Mouse (Mus musculus): ENCODE measurements around the gene Rnf41. TPM values are rescaled to one million over a fixed set of nuclear protein-coding genes. Genes with fewer than 3 reads are reported as not detected.
A peak's percentile ranks its signal among the peaks of the same experiment; 100 is the strongest.

Rnf41 gene
- polyA plus RNA-seq, 1 experiment from 2014 or later, result 43.3 TPM

DNA sequence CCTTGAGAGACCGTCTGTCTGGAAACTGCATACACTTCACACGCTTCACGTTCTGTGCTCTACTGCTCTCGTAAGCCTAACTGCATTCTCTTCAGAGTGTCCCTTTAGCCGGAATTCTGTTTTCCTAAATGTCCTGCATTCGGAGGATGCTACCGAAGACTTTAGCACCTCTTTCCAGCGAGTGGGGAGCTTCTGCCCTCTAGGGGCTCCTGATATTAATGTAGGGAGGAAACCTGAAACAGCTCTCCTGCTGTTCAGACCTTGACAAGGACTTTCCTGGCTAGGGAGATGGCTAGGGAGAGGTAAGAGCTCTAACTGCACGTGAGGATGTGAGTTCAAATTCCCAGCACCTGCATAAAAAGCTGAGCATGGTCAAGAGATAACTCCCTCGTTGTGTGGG, 28.9 kb downstream of the Rnf41 start:
- ATAC-seq (no peak), DNase-seq (ENCODE audit: low read depth, low spot score) (no peak)
- in situ Hi-C loops (cut with MboI; ENCODE audit: low pct_unique_long_range_greater_than_20kb), result loop anchor here (10.0 kb wide), 1 partner anchor 226 kb away; the partner anchor contains the start of gene Spryd4
- CTCF ChIA-PET, result interaction anchor here (0.7 to 2.2 kb wide), 5 partner anchors 9 to 64 kb away, joined by 3 to 13 read pairs (median 7); partner anchors contain the start of genes Ankrd52, Nabp2 and Rnf41
- no peak for TF ChIP-seq CTCF (IDR thresholded peaks at IDR 0.05)
- H3K27me3 ChIP-seq, result no peaks in the 10 kb centered on the region
- POLR2A ChIA-PET, result interaction anchor here (0.6 to 1.7 kb wide), 3 partner anchors 9 to 73 kb away, joined by 3 to 4 read pairs (median 3); no protein-coding TSS in a partner anchor

- no peak for DNase-seq (ENCODE audit: low read depth, low spot score)
- no peaks in the 10 kb centered on the region for H3K27me3 ChIP-seq
- TF ChIP-seq CTCF (IDR thresholded peaks at IDR 0.05), result no peak
- ATAC-seq, result no peak
- in situ Hi-C loops (cut with MboI; ENCODE audit: low pct_unique_long_range_greater_than_20kb), result loop anchor here (10.0 kb wide), 1 partner anchor 227 kb away; the partner anchor contains the start of gene Spryd4
- POLR2A ChIA-PET, result no interaction called here
- CTCF ChIA-PET, result interaction anchor here (1.0 to 2.2 kb wide), 3 partner anchors 10 to 65 kb away, joined by 3 to 13 read pairs (median 10); partner anchors contain the start of genes Ankrd52, Nabp2 and Rnf41
These were observed 30.1 kb downstream of the Rnf41 start for GRCm38 (mm10) chr10:128441324-128442119.

DNA sequence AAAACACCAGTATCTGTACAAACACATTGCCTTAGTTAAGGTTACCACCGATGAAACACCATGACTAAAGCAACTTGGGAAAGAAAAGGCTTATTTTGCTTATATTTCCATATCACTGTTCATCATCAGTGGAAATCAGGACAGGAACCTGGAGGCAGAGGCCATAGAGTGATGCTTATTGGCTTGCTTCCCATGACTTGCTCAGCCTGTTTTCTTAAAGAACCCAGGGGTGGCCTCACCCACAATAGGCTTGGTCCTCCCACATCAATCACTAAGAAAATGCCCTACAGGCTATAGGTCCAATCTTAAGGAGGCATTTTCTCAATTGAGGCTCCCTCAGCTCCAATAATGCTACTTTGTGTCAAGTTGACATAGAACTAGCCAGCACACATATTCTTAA, 31.3 kb downstream of the Rnf41 start:
- CTCF ChIA-PET, result no interaction called here
- in situ Hi-C loops (cut with MboI; ENCODE audit: low pct_unique_long_range_greater_than_20kb), result loop anchor here (10.0 kb wide), 1 partner anchor 228 kb away; the partner anchor contains the start of gene Spryd4
- TF ChIP-seq CTCF (IDR thresholded peaks at IDR 0.05), result no peak
- ATAC-seq, result no peak
- POLR2A ChIA-PET, result interaction anchor here (0.6 kb wide), 1 partner anchor 58 kb away, joined by 4 read pairs; no protein-coding TSS in a partner anchor
- no peaks in the 10 kb centered on the region for H3K27me3 ChIP-seq
- no peak for DNase-seq (ENCODE audit: low read depth, low spot score)

DNA sequence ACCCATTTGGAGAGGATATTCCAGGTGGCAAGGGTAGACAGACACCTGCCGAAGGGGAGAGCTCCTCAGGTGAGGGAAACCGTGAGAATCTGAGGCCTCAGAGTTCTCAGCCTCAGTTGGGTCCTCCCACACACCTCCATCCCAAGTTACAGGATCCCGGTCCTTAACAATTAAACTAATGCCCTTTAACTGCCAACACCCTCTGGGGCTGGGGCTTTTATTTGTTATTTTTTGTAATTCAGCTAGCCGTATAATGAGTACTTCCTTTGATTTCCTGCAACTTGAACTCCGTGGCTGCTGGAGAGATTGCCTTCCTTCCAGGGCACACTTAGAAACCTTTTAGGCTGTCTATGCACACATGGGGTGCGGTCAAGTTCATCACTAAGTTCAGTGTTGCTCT, 32.9 kb downstream of the Rnf41 start:
- H3K27me3 ChIP-seq, result no peaks in the 10 kb centered on the region
- in situ Hi-C loops (cut with MboI; ENCODE audit: low pct_unique_long_range_greater_than_20kb), result loop anchor here (10.0 kb wide), 1 partner anchor 230 kb away; the partner anchor contains the start of gene Spryd4
- ATAC-seq, result no peak
- ChIA-PET POLR2A (no interaction called here), CTCF (no interaction called here)
- DNase-seq (ENCODE audit: low read depth, low spot score), result no peak
- no peak for TF ChIP-seq CTCF (IDR thresholded peaks at IDR 0.05)

GRCm38 (mm10) chr10:128445407-128445806, 34.0 kb downstream of the Rnf41 start:
- in situ Hi-C loops (cut with MboI; ENCODE audit: low pct_unique_long_range_greater_than_20kb), result loop anchor here (10.0 kb wide), 1 partner anchor 231 kb away; the partner anchor contains the start of gene Spryd4
- CTCF ChIA-PET, result no interaction called here
- ATAC-seq (no peak), DNase-seq (ENCODE audit: low read depth, low spot score) (no peak)
- no peak for TF ChIP-seq CTCF (IDR thresholded peaks at IDR 0.05)
- no peaks in the 10 kb centered on the region for H3K27me3 ChIP-seq
- POLR2A ChIA-PET, result interaction anchor here (0.6 kb wide), 1 partner anchor 11 kb away, joined by 3 read pairs; no protein-coding TSS in a partner anchor

- no peak for ATAC-seq
- TF ChIP-seq CTCF (IDR thresholded peaks at IDR 0.05), result no peak
- DNase-seq (ENCODE audit: low read depth, low spot score), result no peak
- POLR2A ChIA-PET, result no interaction called here
- in situ Hi-C loops (cut with MboI; ENCODE audit: low pct_unique_long_range_greater_than_20kb), result no loop called here
- H3K27me3 ChIP-seq, result no peaks in the 10 kb centered on the region
- CTCF ChIA-PET, result interaction anchor here (1.2 kb wide), 1 partner anchor 73 kb away, joined by 4 read pairs; no protein-coding TSS in a partner anchor
These were observed 39.6 kb downstream of the Rnf41 start for GRCm38 (mm10) chr10:128451014-128451413.

DNA sequence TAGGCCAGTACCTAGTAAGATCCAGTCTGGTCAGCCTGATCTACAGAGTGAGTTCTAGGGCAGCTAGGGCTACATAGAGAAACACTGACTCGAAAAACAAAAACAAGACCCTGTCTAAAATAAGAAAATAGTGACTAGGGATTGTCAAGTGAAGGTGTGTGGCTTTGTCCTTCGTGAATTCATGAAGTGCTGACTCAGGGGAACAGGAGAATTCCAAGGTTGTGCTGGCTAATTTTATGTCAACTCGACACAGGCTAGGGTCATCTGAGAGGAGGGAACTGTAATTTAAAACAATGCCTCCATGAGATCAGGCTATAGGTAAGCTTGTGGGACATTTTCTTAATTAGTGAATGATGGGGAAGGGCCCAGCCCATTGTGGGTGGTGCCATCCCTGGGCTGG, 43.0 kb downstream of the Rnf41 start:
- POLR2A ChIA-PET, result no interaction called here
- CTCF ChIA-PET, result interaction anchor here (0.9 to 2.1 kb wide), 4 partner anchors 14 to 113 kb away, joined by 3 to 5 read pairs (median 4); no protein-coding TSS in a partner anchor
- DNase-seq (ENCODE audit: low read depth, low spot score) (no peak), ATAC-seq (no peak)
- in situ Hi-C loops (cut with MboI; ENCODE audit: low pct_unique_long_range_greater_than_20kb), result no loop called here
- no peaks in the 10 kb centered on the region for H3K27me3 ChIP-seq
- TF ChIP-seq CTCF (IDR thresholded peaks at IDR 0.05), result no peak

GRCm38 (mm10) chr10:128455280-128455679, 43.8 kb downstream of the Rnf41 start:
- CTCF ChIA-PET, result interaction anchor here (0.8 to 2.1 kb wide), 3 partner anchors 89 to 97 kb away, joined by 3 to 5 read pairs (median 5); no protein-coding TSS in a partner anchor
- H3K27me3 ChIP-seq, result no peaks in the 10 kb centered on the region
- DNase-seq (ENCODE audit: low read depth, low spot score) (no peak), ATAC-seq (no peak)
- TF ChIP-seq CTCF (IDR thresholded peaks at IDR 0.05), result peak; percentile 57
- in situ Hi-C loops (cut with MboI; ENCODE audit: low pct_unique_long_range_greater_than_20kb), result loop anchor here (5.0 kb wide), 3 partner anchors 48 to 118 kb away; partner anchors contain the start of genes Coq10a and Cs
- POLR2A ChIA-PET, result interaction anchor here (0.6 to 0.7 kb wide), 2 partner anchors 47 to 81 kb away, joined by 3 read pairs; no protein-coding TSS in a partner anchor

- no peak for ATAC-seq
These were observed 46.2 kb downstream of the Rnf41 start for GRCm38 (mm10) chr10:128457676-128458075.

DNA sequence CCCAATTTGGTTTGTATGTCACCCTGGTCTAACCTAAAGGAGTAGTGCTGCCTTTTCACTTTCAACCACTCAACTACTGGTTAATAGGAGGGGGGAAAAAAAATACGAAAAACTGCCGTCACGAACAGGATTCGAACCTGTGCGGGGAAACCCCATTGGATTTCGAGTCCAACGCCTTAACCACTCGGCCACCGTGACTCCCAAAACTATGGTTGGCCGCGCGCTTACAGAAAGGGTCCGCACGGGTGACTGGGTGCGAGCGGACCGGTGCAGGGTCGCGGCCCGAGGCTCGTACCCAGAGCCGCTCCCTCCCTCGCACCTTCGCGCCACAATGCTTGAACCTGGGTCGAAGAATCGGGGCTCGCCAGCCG, 46.9 kb downstream of the Rnf41 start:
- ChIA-PET POLR2A (no interaction called here), CTCF (interaction anchor here (1.0 kb wide), 1 partner anchor 14 kb away, joined by 3 read pairs; no protein-coding TSS in a partner anchor)
- DNase-seq (ENCODE audit: low read depth, low spot score) (no peak), ATAC-seq (peak; percentile 69)
- H3K27me3 ChIP-seq, result no peaks in the 10 kb centered on the region
- in situ Hi-C loops (cut with MboI; ENCODE audit: low pct_unique_long_range_greater_than_20kb), result loop anchor here (5.0 kb wide), 3 partner anchors 51 to 121 kb away; partner anchors contain the start of genes Coq10a and Cs
- no peak for TF ChIP-seq CTCF (IDR thresholded peaks at IDR 0.05)

More at GRCm38 (mm10) chr10:128457676-128458075, 46.2 kb downstream of the Rnf41 start:
- no peak for TF ChIP-seq CTCF (IDR thresholded peaks at IDR 0.05)
- ChIA-PET POLR2A (interaction anchor here (0.5 to 1.2 kb wide), 2 partner anchors 47 to 82 kb away, joined by 3 read pairs; partner anchors contain the start of genes Nabp2 and Rnf41), CTCF (interaction anchor here (1.4 kb wide), 1 partner anchor 46 kb away, joined by 3 read pairs; the partner anchor contains the start of genes Nabp2 and Rnf41)
- in situ Hi-C loops (cut with MboI; ENCODE audit: low pct_unique_long_range_greater_than_20kb), result loop anchor here (5.0 kb wide), 3 partner anchors 50 to 120 kb away; partner anchors contain the start of genes Coq10a and Cs
- H3K27me3 ChIP-seq, result no peaks in the 10 kb centered on the region
- no peak for DNase-seq (ENCODE audit: low read depth, low spot score)

All from Patski (cell line).